Mouse (Mus musculus) heart, postnatal 36 days (tissue): ENCODE measurements at regions not wholly inside any gene's neighbourhood (a gene's known extent, or its start where the extent isn't known, plus 50 kb on each side); places are given as distances from the start of the nearest gene placed in this dataset.

ENCODE experiments used
- DNase-seq, 2 experiments: peaks; one replicate each; pipeline ENCODE4 v3.0.0; 2021 to 2022
- intact Hi-C: fragments of 180-260 bp; cut with DNase I; formaldehyde crosslinking; loops from one replicate; pipeline ENCODE4 v1.15.1; 2025

- intact Hi-C loops: loop anchor here (2.0 kb wide), 1 partner anchor 345 kb away; no protein-coding TSS in a partner anchor
These were observed 57.9 kb upstream of the Mbip start for GRCm38 (mm10) chr12:56403626-56404025.

GRCm38 (mm10) chr12:56402844-56403243, 57.1 kb upstream of the Mbip start:
- DNase-seq: no peak
- intact Hi-C loops: no loop called here

More at GRCm38 (mm10) chr12:56403626-56404025, 57.9 kb upstream of the Mbip start:
- no peak for DNase-seq

- intact Hi-C loops: no loop called here
These were observed 56.4 kb upstream of the Mbip start for GRCm38 (mm10) chr12:56402137-56402536.

More at GRCm38 (mm10) chr12:56402137-56402536, 56.4 kb upstream of the Mbip start:
- no peak for DNase-seq
